Mouse (Mus musculus): ENCODE measurements around the gene Gramd1a.

- no peak for TF ChIP-seq EP300 (IDR thresholded peaks at IDR 0.05; ENCODE audit: insufficient read depth, low read depth, low read length)
- no peak for TF ChIP-seq CTCF (IDR thresholded peaks at IDR 0.05; ENCODE audit: low read depth, low read length)
Measured at GRCm38 (mm10) chr7:31109796-31110195, 45.9 kb downstream of the Gramd1a start.
